Mouse (Mus musculus): ENCODE results near the gene Pex5l.

The Pex5l gene

GRCm38 (mm10) chr3:33063590-33063989, 79.5 kb downstream of the Pex5l start:
- no peak for DNase-seq (ENCODE audit: extremely low spot score)

- DNase-seq (ENCODE audit: extremely low spot score): no peak
Measured at GRCm38 (mm10) chr3:33061428-33061827, 81.6 kb downstream of the Pex5l start.

- DNase-seq (ENCODE audit: extremely low spot score): no peak
Measured at GRCm38 (mm10) chr3:33061016-33061415, 82.0 kb downstream of the Pex5l start.

DNA sequence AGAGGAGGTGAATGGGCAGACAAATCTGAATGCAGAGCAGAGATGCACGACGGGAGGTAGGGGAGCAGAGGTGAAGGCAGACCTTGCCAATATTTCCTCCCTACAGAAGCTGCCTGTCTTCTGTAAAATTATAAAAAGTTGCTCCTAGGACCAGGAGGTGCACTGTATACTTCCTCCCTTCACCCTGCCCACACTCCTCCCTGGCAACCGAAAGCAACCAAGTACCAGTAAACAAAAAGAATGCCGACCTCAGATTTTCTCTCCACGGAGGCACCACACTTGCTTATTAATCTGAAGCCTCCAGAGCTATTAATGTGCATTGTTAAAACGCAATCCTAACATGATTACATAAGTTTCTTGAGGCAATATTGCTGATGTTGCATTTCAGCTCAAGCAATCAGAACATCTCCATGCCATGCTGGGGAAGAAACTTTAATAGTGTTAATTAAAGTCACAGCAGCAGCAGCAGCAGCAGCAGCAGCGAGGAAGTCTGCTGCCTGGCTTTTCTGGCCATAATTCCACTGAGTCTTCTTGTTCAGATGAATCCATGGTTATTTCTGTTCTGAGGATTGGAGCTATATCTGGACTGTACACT, 82.6 kb downstream of the Pex5l start:
- no peak for DNase-seq (ENCODE audit: extremely low spot score)

DNA sequence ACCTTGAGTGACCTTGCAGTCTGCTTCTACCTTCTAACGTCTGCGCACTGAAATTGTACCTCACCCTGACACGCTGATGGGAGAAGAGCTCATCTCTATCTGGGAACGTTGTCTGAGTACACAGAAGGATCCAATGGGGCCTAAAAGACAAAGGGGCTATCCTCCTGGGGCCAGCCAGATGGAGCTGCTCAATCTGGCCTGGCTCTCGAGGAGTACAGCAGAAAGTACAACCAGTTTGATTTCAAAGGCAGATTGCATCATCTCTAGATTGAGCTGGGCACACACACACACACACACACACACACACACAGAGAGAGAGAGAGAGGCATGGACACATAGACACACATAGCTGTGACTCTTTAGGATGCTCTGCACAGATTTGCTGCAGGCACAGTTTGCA, 94.7 kb downstream of the Pex5l start:
- DNase-seq (ENCODE audit: extremely low spot score): no peak

DNA sequence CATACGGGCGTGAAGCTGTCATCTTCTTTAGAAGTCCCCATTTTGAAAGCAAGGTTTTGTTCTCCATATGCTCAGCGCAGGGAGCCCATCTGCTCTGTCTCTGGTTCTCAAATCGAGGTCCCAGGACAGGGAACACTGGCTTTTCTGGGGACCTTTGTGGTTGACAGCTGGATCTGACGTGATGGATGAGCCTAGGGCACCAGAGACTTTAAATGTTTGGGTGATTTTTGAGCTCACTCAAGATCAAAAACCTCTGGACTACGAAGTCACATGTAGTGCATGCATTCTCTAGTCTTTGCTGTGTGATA, 98.3 kb downstream of the Pex5l start:
- DNase-seq (ENCODE audit: extremely low spot score): no peak

DNA sequence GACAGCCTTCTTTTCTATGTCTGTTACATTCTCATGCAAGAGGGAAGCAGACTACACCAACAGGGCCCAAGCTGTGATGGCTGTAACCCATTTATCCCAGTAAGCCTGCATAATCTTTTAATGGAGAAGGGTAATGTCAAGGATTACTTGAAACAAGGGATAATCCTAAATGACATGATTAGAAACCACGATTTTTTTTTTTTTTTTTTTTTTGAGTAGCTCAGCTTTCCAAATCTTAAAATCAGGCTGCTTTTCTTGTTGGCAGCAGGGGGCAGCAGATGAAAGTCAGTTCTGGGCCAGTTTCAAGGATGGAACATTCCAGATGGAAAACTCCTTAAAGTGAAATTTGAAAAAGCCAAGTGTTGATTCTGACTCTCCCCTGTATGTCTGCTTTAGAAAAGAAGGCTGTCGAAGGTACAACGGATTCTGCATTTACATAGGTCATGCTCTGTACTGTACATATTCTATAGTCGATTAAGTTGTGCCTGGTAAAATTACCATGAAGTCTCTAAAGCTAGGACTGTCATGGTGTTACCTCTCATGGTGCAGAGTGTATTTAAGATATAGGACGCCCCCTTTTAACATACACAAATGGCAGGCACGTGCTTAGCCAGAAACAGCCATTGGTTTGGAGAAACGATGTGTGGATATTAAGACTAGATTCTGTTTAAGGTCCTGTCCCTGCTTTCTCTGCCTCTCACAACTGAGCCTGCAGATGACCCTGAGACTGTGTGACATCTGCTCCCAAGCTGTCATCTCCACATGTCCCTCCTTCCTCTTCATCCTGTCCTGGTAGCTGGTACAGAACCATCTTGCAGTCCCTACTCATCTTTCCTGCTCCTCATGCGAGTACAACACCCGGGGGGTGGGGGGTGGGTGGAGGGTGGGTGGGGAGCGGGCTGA, 98.9 kb downstream of the Pex5l start:
- DNase-seq (ENCODE audit: extremely low spot score): no peak

- DNase-seq (ENCODE audit: extremely low spot score): peak; percentile 20
Measured at GRCm38 (mm10) chr3:33024566-33024965, 118.5 kb downstream of the Pex5l start.

GRCm38 (mm10) chr3:33003901-33004300, 139.1 kb downstream of the Pex5l start:
- DNase-seq (ENCODE audit: extremely low spot score): no peak

GRCm38 (mm10) chr3:33001769-33002168, 141.3 kb downstream of the Pex5l start:
- no peak for DNase-seq (ENCODE audit: extremely low spot score)

- DNase-seq (ENCODE audit: extremely low spot score): no peak
Measured at GRCm38 (mm10) chr3:33000383-33001015, 142.5 kb downstream of the Pex5l start.

GRCm38 (mm10) chr3:32991713-32992575, 151.1 kb downstream of the Pex5l start:
- no peak for DNase-seq (ENCODE audit: extremely low spot score)

DNA sequence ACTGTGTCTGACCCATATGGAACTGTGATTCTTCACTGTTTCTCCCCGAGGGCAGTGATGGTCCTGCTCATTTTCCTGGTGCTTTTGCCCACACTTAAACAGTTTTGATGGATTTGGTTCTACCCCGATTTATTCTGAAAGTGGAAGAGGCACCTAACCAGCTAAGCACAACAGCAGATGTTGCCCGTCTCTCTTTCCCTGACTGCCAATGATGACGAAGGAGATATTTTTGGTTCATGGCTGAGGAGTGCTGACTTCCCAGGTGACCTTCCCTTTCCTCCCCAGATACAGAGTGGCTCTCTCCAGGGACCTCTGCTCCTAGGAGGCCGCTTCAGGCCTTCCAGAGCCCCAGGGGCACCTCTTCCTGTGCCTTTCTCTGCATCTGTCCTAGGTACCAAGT, 155.2 kb downstream of the Pex5l start:
- DNase-seq (ENCODE audit: extremely low spot score): no peak

DNA sequence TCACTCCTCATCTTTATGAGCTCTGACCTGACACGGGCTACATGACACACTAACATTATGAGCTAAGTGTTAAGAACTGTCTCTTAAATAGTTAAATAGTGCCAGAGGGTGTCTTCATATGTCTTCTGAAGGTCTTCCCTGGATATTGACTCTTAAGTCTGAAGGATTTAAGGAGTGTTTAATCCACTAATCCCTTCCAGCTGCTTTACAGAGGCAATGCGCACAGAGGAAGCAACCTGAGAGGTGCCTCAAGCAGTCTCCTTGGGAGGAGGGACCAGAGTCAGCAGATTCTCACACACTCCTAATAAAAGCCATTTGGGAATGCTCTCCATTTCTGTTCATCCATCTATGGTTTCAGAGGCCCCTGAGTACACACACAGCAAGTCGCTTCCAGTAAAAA, 157.9 kb downstream of the Pex5l start:
- DNase-seq (ENCODE audit: extremely low spot score): peak; percentile 15

DNA sequence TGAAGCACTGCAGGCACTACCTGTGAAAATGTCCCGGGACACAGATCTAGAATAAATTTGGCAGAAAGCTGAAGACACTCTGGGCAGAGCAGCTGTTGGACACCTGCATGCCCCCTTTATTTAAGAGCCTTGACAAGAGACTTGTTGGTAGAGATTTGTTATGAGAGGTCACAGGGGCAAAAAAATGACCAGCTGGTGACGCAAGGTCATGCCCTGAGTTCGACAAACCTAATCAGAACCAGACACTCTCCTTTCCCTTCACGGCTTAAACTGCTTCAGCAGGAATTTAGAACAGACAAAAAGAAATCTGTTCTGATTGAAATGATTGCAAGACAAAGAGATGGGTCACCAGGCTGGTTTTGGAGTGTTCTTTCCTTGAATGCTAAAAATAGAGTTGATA, 163.1 kb downstream of the Pex5l start:
- DNase-seq (ENCODE audit: extremely low spot score): peak; percentile 61

DNA sequence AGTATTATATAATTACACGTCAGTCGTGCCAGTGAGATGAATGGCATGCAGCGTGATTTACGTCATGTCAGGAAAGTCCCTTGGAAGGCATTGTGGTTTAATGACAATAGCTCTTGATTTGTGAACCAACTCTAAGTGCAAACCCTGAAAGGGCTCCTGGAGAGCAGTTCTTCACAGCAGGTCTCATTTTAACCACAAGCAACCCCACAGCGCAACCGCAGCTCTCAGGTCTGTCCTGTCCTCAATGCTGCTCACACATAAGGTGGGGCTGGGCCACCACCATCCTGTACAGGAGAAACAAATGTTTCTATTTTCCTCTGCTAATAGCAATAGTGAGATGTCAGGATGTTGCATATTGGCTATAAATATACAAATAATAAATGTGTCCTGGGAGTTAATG, 163.8 kb downstream of the Pex5l start:
- DNase-seq (ENCODE audit: extremely low spot score): peak; percentile 5

DNA sequence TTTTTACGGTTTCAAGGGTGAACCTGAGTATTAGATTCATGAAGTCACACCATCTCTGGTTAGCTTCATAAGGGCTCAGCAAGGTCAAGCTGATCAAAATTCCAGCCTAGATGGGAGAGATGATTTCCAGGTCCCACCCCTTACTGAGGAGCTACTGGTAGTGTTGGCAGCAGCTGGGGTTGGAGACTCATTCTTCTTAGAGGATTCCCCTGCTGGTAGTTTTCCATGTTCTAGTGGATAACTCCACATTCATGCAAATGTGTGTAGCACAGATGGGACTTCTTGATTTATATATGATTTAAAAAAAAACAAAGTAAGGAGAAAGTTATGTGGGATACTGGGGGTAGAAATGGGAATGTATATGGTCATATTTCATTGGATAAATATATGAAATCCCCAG, 172.8 kb downstream of the Pex5l start:
- no peak for DNase-seq (ENCODE audit: extremely low spot score)

GRCm38 (mm10) chr3:32968671-32969425, 174.2 kb downstream of the Pex5l start:
- DNase-seq (ENCODE audit: extremely low spot score): no peak

GRCm38 (mm10) chr3:32965528-32965927, 177.5 kb downstream of the Pex5l start:
- DNase-seq (ENCODE audit: extremely low spot score): peak; percentile 52

- no peak for DNase-seq (ENCODE audit: extremely low spot score)
Measured at GRCm38 (mm10) chr3:32961494-32961893, 181.6 kb downstream of the Pex5l start.

DNA sequence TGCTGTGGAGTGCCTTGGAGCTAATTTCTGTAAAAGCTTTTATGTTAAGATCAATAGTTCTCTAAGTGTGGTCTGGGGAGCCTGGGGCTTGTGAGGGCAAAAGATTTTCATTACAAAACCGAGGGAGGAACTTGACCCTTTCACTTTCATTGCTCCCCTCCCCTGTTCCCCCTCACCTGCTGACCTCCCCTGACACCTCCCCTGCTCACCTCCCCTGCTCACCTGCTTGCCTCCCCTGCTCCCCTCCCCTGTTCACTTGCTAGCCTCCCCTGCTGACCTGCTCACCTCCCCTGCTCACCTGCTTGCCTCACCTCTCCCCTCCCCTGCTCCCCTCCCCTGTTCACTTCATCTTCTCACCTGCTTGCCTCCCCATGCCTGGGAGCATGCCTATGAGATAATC, 191.7 kb downstream of the Pex5l start:
- no peak for DNase-seq (ENCODE audit: extremely low spot score)

All from embryo, embryonic 9.5 days (tissue).